Mouse (Mus musculus) CH12.LX (cell line): ENCODE measurements around the gene Arf3. TPM values are rescaled to one million over a fixed set of nuclear protein-coding genes. Genes with fewer than 3 reads are reported as not detected.

Experiments used
- DNase-seq: peaks from one replicate; pipeline ENCODE4 v3.0.0-alpha.2; 2013; ENCODE audit errors: extremely low read depth
- H3K27ac ChIP-seq: 2 replicates; pipeline ENCODE4 v1.5.1; 2012; ENCODE audit warnings: low read depth, mild to moderate bottlenecking, control low read depth, moderate library complexity; ENCODE audit not compliant: insufficient read depth
- H3K27me3 ChIP-seq: replicated peaks from 2 replicates; pipeline ENCODE3; 2012; ENCODE audit warnings: inconsistent platforms
- H3K36me3 ChIP-seq, 2 experiments: replicated peaks in 1 of 2; 2 replicates each; pipeline versions ENCODE3 to v1.6.1; 2012; ENCODE audit warnings: inconsistent platforms in 1 of 2, low read length in 1 of 2, mild to moderate bottlenecking in 1 of 2, mixed read lengths in 1 of 2, moderate library complexity in 1 of 2; ENCODE audit not compliant: control insufficient read depth in 1 of 2, insufficient read depth in 1 of 2
- H3K4me1 ChIP-seq, 2 experiments: 2 replicates each; pipeline ENCODE4 v1.6.1; 2012; ENCODE audit warnings: inconsistent platforms in 1 of 2, moderate library complexity in 1 of 2; ENCODE audit not compliant: insufficient read depth in 2 of 2, control insufficient read depth in 1 of 2
- H3K4me2 ChIP-seq: 2 replicates; pipeline ENCODE4 v1.6.1; 2012; ENCODE audit warnings: low read depth, mild to moderate bottlenecking, control low read depth; ENCODE audit not compliant: poor library complexity, insufficient read depth, severe bottlenecking
- H3K4me3 ChIP-seq, 3 experiments: fragments of 150-350 bp in 1 of 3; sonication (generic) in 1 of 3; replicated peaks in 1 of 3; 2 replicates each; pipeline versions ENCODE3 to v1.5.1; 2011 to 2012; ENCODE audit warnings: low read depth in 2 of 3, low read length in 2 of 3, mild to moderate bottlenecking in 2 of 3, moderate library complexity in 2 of 3, control low read depth in 1 of 3, improper control_type of control experiment in 1 of 3, inconsistent platforms in 1 of 3, mixed read lengths in 1 of 3; ENCODE audit not compliant: poor library complexity in 1 of 3
- H3K79me2 ChIP-seq: replicated peaks from 2 replicates; pipeline ENCODE4 v1.6.1; 2012; ENCODE audit warnings: mild to moderate bottlenecking, moderate library complexity; ENCODE audit not compliant: control insufficient read depth, poor library complexity, insufficient read depth, severe bottlenecking; ENCODE audit errors: extremely low read depth
- H3K9ac ChIP-seq: 2 replicates; pipeline ENCODE4 v1.6.1; 2012; ENCODE audit warnings: low read depth, mild to moderate bottlenecking, control low read depth, moderate library complexity; ENCODE audit not compliant: insufficient read depth
- H3K9me3 ChIP-seq: replicated peaks from 2 replicates; pipeline ENCODE3; 2012; ENCODE audit warnings: low read length, inconsistent platforms, mixed read lengths
- CHD1 ChIP-seq: IDR thresholded peaks from 2 replicates; pipeline ENCODE4 v1.6.1; 2012; ENCODE audit warnings: low read depth, low read length, improper control_type of control experiment, inconsistent platforms
- CHD2 ChIP-seq: IDR thresholded peaks from 2 replicates; pipeline ENCODE4 v1.6.1; 2011; ENCODE audit warnings: low read length, improper control_type of control experiment
- CTCF ChIP-seq, 2 experiments: IDR thresholded peaks in 1 of 2; conservative IDR thresholded peaks in 1 of 2; 2 replicates each; pipeline ENCODE4 v1.5.1; 2011 to 2012; ENCODE audit warnings: low read depth in 2 of 2, low read length in 2 of 2, improper control_type of control experiment in 1 of 2, inconsistent platforms in 1 of 2, mild to moderate bottlenecking in 1 of 2, moderate library complexity in 1 of 2
- E2F4 ChIP-seq: IDR thresholded peaks from 2 replicates; pipeline ENCODE4 v1.6.1; 2011; ENCODE audit warnings: low read depth, low read length, improper control_type of control experiment; ENCODE audit not compliant: insufficient replicate concordance
- ELF1 ChIP-seq: IDR thresholded peaks from 2 replicates; pipeline ENCODE4 v1.6.1; 2014; ENCODE audit warnings: low read depth, mild to moderate bottlenecking, inconsistent platforms, low read length, improper control_type of control experiment
- ETS1 ChIP-seq: conservative IDR thresholded peaks from 2 replicates; pipeline ENCODE4 v1.6.1; 2012; ENCODE audit warnings: low read depth, mild to moderate bottlenecking, inconsistent platforms, low read length, improper control_type of control experiment, moderate library complexity
- JUND ChIP-seq: conservative IDR thresholded peaks from 2 replicates; pipeline ENCODE4 v1.6.1; 2011; ENCODE audit warnings: low read depth, low read length, improper control_type of control experiment
- KAT2A ChIP-seq: IDR thresholded peaks from 2 replicates; pipeline ENCODE4 v1.6.1; 2012; ENCODE audit warnings: low read length, improper control_type of control experiment, inconsistent platforms; ENCODE audit not compliant: insufficient replicate concordance
- MAZ ChIP-seq: IDR thresholded peaks from 2 replicates; pipeline ENCODE4 v1.6.1; 2012; ENCODE audit warnings: low read depth, mild to moderate bottlenecking, inconsistent platforms, low read length, improper control_type of control experiment, moderate library complexity
- MEF2A ChIP-seq: IDR thresholded peaks from 2 replicates; pipeline ENCODE4 v1.6.1; 2014; ENCODE audit warnings: low read depth, mild to moderate bottlenecking, inconsistent platforms, low read length, improper control_type of control experiment, borderline replicate concordance
- NELFE ChIP-seq: IDR thresholded peaks from 2 replicates; pipeline ENCODE4 v1.6.1; 2011; ENCODE audit warnings: low read depth, low read length, improper control_type of control experiment
- POLR2A ChIP-seq: IDR thresholded peaks from 2 replicates; pipeline ENCODE4 v1.6.1; 2011; ENCODE audit warnings: low read depth, mild to moderate bottlenecking, improper control_type of control experiment, low read length
- POLR2AphosphoS2 ChIP-seq: IDR thresholded peaks from 2 replicates; pipeline ENCODE4 v1.6.1; 2011; ENCODE audit warnings: low read depth, low read length, improper control_type of control experiment
- RAD21 ChIP-seq: IDR thresholded peaks from 2 replicates; pipeline ENCODE4 v1.6.1; 2011; ENCODE audit warnings: low read depth, mild to moderate bottlenecking, low read length, improper control_type of control experiment, moderate library complexity
- SIN3A ChIP-seq: IDR thresholded peaks from 2 replicates; pipeline ENCODE4 v1.6.1; 2012; ENCODE audit warnings: low read length, improper control_type of control experiment, inconsistent platforms
- SMC3 ChIP-seq: IDR thresholded peaks from 2 replicates; pipeline ENCODE4 v1.6.1; 2011; ENCODE audit warnings: low read depth, low read length, improper control_type of control experiment
- TCF12 ChIP-seq: IDR thresholded peaks from 2 replicates; pipeline ENCODE4 v1.6.1; 2014; ENCODE audit warnings: low read depth, mild to moderate bottlenecking, inconsistent platforms, low read length, improper control_type of control experiment
- UBTF ChIP-seq: IDR thresholded peaks from 2 replicates; pipeline ENCODE4 v1.6.1; 2012; ENCODE audit warnings: low read depth, mild to moderate bottlenecking, inconsistent platforms, low read length, improper control_type of control experiment, moderate library complexity
- USF1 ChIP-seq: IDR thresholded peaks from 2 replicates; pipeline ENCODE4 v1.6.1; 2014; ENCODE audit warnings: low read depth, mild to moderate bottlenecking, inconsistent platforms, low read length, improper control_type of control experiment
- ZKSCAN1 ChIP-seq: IDR thresholded peaks from 2 replicates; pipeline ENCODE4 v1.6.1; 2012; ENCODE audit warnings: low read depth, inconsistent platforms, low read length, improper control_type of control experiment, borderline replicate concordance
- dilution Hi-C: fragments of 300-500 bp; cut with MboI; formaldehyde crosslinking; loops from 2 replicates; pipeline ENCODE4 v1.14.3; 2020; ENCODE audit warnings: low sequenced_read_pairs; ENCODE audit not compliant: extremely low pct_unique_long_range_greater_than_20kb, extremely low pct_ligation_motif_present
- in situ Hi-C: fragments of 300-500 bp; cut with MboI; formaldehyde crosslinking; loops from 3 replicates; pipeline ENCODE4 v1.14.3; 2019; ENCODE audit warnings: low sequenced_read_pairs, low pct_ligation_motif_present, low pct_unique_long_range_greater_than_20kb, mixed read lengths
- polyA plus RNA-seq: library from polyadenylated mRNA; unstranded; fragments of >175 nt; gene quantifications from 2 replicates; pipeline ENCODE4 v1.2.1, GENCODE M21; 2012; ENCODE audit warnings: low read depth; ENCODE audit not compliant: insufficient read length
- total RNA-seq, 2 experiments: library from RNA; depleted of rRNA; stranded (reverse); fragments of 300-350 nt in 1 of 2; fragments of >200 nt in 1 of 2; gene quantifications; 2 replicates each; pipeline ENCODE4 v1.2.3; 2012 to 2014

Gene Arf3
- total and polyA plus RNA-seq, 3 experiments: 32.5 to 182 (median 41.0) TPM

DNA sequence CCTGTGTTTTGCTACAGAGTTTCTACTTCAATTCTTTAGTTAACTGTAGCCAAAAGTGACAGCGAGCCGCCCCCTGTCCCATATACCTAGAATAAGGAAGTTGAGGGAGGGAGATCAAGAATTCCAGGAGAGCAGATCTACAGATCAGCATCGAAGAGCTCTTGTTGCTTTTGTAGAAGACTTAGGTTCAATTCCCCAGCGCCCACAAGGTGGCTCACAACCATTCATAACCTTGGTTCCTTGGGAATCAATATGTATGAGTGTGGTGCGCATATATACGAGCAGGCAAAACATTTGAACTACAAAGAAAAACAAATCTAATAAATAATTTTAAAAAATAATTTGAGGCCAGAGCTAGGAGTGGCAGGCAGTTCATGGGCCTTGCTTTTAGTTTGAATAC lies 18.2 kb upstream of the Arf3 start:
- TF ChIP-seq RAD21: peak; percentile 25
- TF ChIP-seq CTCF (conservative IDR thresholded peaks at IDR 0.05 in 1 of 2, IDR thresholded peaks at IDR 0.05 in 1 of 2; ENCODE audit: low read depth in 2 of 2, low read length in 2 of 2): peak in 1 of 2 experiments; percentile 58; a peak in 2 of 4 replicates
- TF ChIP-seq UBTF: no peak
- TF ChIP-seq SMC3: peak; percentile 43; the same call in 1 of the 2 replicates
- no peak for TF ChIP-seq SIN3A
- no peak for TF ChIP-seq NELFE
- H3K4me2 ChIP-seq: no peak overlapping the region
- no peak overlapping the region for H3K27ac ChIP-seq
- peaks cover 2% of the 10 kb centered on the region for H3K27me3 ChIP-seq
- peaks cover 6% of the 10 kb centered on the region for H3K9me3 ChIP-seq
- no peak for DNase-seq
- H3K79me2 ChIP-seq: no peaks in the 10 kb centered on the region
- peaks cover 6 to 30% of the 10 kb centered on the region in 2 experiments for H3K4me1 ChIP-seq
- H3K4me3 ChIP-seq: no peak overlapping the region
- dilution Hi-C loops: no loop called here
- no peaks in the 10 kb centered on the region for H3K36me3 ChIP-seq
- in situ Hi-C loops: no loop called here
- no peak overlapping the region for H3K9ac ChIP-seq

DNA sequence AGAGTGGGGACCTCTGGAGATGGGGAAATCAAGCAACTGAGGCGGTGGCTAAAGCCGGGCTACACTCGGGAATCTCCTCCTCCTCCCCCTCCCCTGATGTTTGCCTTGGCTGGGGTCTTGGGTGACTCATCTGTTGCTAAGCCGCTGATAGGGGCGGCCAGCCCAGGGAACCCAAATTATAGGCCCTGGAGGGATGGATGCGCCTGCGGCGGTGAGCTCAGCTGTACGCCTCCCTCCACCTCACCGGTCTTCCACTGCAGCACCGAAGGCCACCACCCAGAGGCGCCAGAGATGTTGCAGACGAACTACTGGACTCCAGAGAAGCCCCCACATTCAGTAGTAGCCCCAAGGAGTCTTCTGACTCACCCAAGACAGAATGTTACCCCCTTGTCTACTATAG lies 17.6 kb upstream of the Arf3 start:
- dilution Hi-C loops (no loop called here), in situ Hi-C loops (no loop called here)
- Histone ChIP-seq H3K27me3 (peaks cover 2% of the 10 kb centered on the region), H3K27ac (no peak overlapping the region), H3K79me2 (no peaks in the 10 kb centered on the region), H3K4me3 (no peak overlapping the region), H3K4me2 (no peak overlapping the region), H3K9ac (no peak overlapping the region), H3K4me1 (peaks cover 10 to 35% of the 10 kb centered on the region in 2 experiments), H3K36me3 (no peaks in the 10 kb centered on the region), H3K9me3 (peaks cover 2% of the 10 kb centered on the region)
- no peak for DNase-seq
- TF ChIP-seq ELF1: no peak
- TF ChIP-seq KAT2A: no peak
- TF ChIP-seq MAZ: no peak
- TF ChIP-seq CHD2: no peak
- TF ChIP-seq SIN3A: no peak
- TF ChIP-seq JUND: no peak
- TF ChIP-seq ZKSCAN1: no peak
- no peak for TF ChIP-seq TCF12
- TF ChIP-seq MEF2A: no peak
- no peak for TF ChIP-seq POLR2A
- no peak for TF ChIP-seq POLR2AphosphoS2
- TF ChIP-seq ETS1: no peak
- TF ChIP-seq CHD1: no peak
- TF ChIP-seq E2F4: no peak
- TF ChIP-seq USF1: no peak
